25 mouse cellular contexts compared by ENCODE assay signal in genomic region chr10:92097562-92097961, GRCm38 (mm10).
DNase-seq lines count a peak whose midpoint lies in the region; ATAC-seq lines count a peak whose summit lies in the region.
"Had no signal": no experiment of that assay in that cellular context is flagged by ENCODE, and none has a peak within 500 bp of the region (broad histone marks: within the 10 kb centered on the region; RNA-seq: fewer than 3 reads in every experiment).

No protein-coding gene starts in this region.

- no peak overlapping the region for H3K27ac ChIP-seq in midbrain, embryonic 11.5 days (ENCODE audit: low read depth, low read length)
- no peak overlapping the region for H3K27ac ChIP-seq in midbrain, embryonic 10.5 days (replicated peaks)
- H3K27ac ChIP-seq in forebrain, embryonic 14.5 days (ENCODE audit: low read depth, low read length), result no peak overlapping the region
- H3K27ac ChIP-seq in midbrain, embryonic 15.5 days, result peak overlapping the region; percentile 11; the same call in 1 of the 2 replicates
- H3K27ac ChIP-seq: embryonic facial prominence, embryonic 12.5 days; kidney, postnatal 0 days; limb, embryonic 12.5 days; liver, embryonic 15.5 days had no signal

- H3K4me3 ChIP-seq in midbrain, embryonic 11.5 days (ENCODE audit: low read depth, low read length), result no peak overlapping the region
- H3K4me3 ChIP-seq in midbrain, embryonic 10.5 days, result no peak overlapping the region
- no peak overlapping the region for H3K4me3 ChIP-seq in forebrain, embryonic 14.5 days (ENCODE audit: low read depth, low read length)
- no peak overlapping the region for H3K4me3 ChIP-seq in midbrain, embryonic 15.5 days
- H3K4me3 ChIP-seq: embryonic facial prominence, embryonic 12.5 days; limb, embryonic 12.5 days; liver, embryonic 15.5 days had no signal

- WGBS in midbrain, embryonic 11.5 days, result 22% methylated on average over 6 of the region's 7 CpGs
- 23% methylated on average over 7 of the region's 7 CpGs for WGBS in midbrain, embryonic 10.5 days
- WGBS in forebrain, embryonic 14.5 days, result 2% methylated on average over 6 of the region's 7 CpGs
- WGBS in midbrain, embryonic 15.5 days, result 14% methylated on average over 7 of the region's 7 CpGs

- H3K9me3 ChIP-seq in midbrain, embryonic 11.5 days (ENCODE audit: control insufficient read depth, low read length), result no peaks in the 10 kb centered on the region
- no peaks in the 10 kb centered on the region for H3K9me3 ChIP-seq in midbrain, embryonic 10.5 days (replicated peaks)
- no peaks in the 10 kb centered on the region for H3K9me3 ChIP-seq in forebrain, embryonic 14.5 days (replicated peaks; ENCODE audit: control insufficient read depth, low read length)
- H3K9me3 ChIP-seq in midbrain, embryonic 15.5 days, result no peaks in the 10 kb centered on the region
- H3K9me3 ChIP-seq: embryonic facial prominence, embryonic 12.5 days; limb, embryonic 12.5 days; liver, embryonic 15.5 days had no signal

- H3K36me3 ChIP-seq in midbrain, embryonic 11.5 days (ENCODE audit: control insufficient read depth, insufficient read depth, low read length), result no peaks in the 10 kb centered on the region; the same call in 1 of the 2 replicates
- peaks cover 25% of the 10 kb centered on the region for H3K36me3 ChIP-seq in midbrain, embryonic 10.5 days
- 0 out of 2 replicates have a peak, but pooled peaks cover 2% of the 10 kb centered on the region for H3K36me3 ChIP-seq in forebrain, embryonic 14.5 days (ENCODE audit: control insufficient read depth, insufficient read depth, low read length)
- H3K36me3 ChIP-seq in midbrain, embryonic 15.5 days (replicated peaks), result 0 out of 2 replicates have a peak, but pooled peaks cover 7% of the 10 kb centered on the region
- H3K36me3 ChIP-seq: embryonic facial prominence, embryonic 12.5 days; limb, embryonic 12.5 days; liver, embryonic 15.5 days had no signal

- no peak overlapping the region for H3K4me2 ChIP-seq in midbrain, embryonic 11.5 days
- H3K4me2 ChIP-seq in forebrain, embryonic 14.5 days (ENCODE audit: low read length), result no peak overlapping the region
- H3K4me2 ChIP-seq in midbrain, embryonic 15.5 days, result no peak overlapping the region
- H3K4me2 ChIP-seq: embryonic facial prominence, embryonic 12.5 days; limb, embryonic 12.5 days; liver, embryonic 15.5 days; lung, embryonic 14.5 days had no signal

- DNase-seq in midbrain, embryonic 11.5 days (ENCODE audit: low spot score, missing footprints), result no peak
- DNase-seq in midbrain, embryonic 10.5 days (ENCODE audit: low spot score), result no peak
- DNase-seq in NIH3T3 (ENCODE audit: low read depth), result peak; percentile 42
- no peak for DNase-seq in forebrain, embryonic 14.5 days (ENCODE audit: low spot score)
- no peak for DNase-seq in gastrocnemius, postnatal 10 days
- no peak for DNase-seq in right cerebral cortex, postnatal 25 days
- DNase-seq: adrenal gland, adult 2 months; cerebellum, adult 11 months; cerebellum, adult 9-10 months; cerebellum, postnatal 36 days; embryo, embryonic 11 days; gastrocnemius, postnatal 14 days; heart, postnatal 14 days; kidney, adult 2 months; kidney, postnatal 4 days; lung, embryonic 14.5 days; thymus, postnatal 4 days had no signal

- peak; percentile 49; the same call in 1 of the 2 replicates for ATAC-seq in midbrain, embryonic 11.5 days (ENCODE audit: low FRiP score)
- ATAC-seq in forebrain, embryonic 14.5 days, result peak; percentile 49
- no peak; the same call in 1 of the 2 replicates for ATAC-seq in midbrain, embryonic 15.5 days (replicated peaks)
- ATAC-seq: activated CD4-positive, CD25-positive, alpha-beta regulatory T cell, adult 4 months; CD4-positive, CD25-positive, alpha-beta regulatory T cell, adult 4 months; hindbrain, embryonic 16.5 days had no signal

- H3K27me3 ChIP-seq in midbrain, embryonic 11.5 days (ENCODE audit: control insufficient read depth, insufficient read depth, low read length), result no peaks in the 10 kb centered on the region
- H3K27me3 ChIP-seq in midbrain, embryonic 10.5 days (ENCODE audit: low read depth, poor library complexity, severe bottlenecking), result peaks cover 10% of the 10 kb centered on the region; the same call in 1 of the 2 replicates
- no peaks in the 10 kb centered on the region for H3K27me3 ChIP-seq in forebrain, embryonic 14.5 days (replicated peaks; ENCODE audit: control insufficient read depth, insufficient read depth, low read length)
- no peaks in the 10 kb centered on the region for H3K27me3 ChIP-seq in midbrain, embryonic 15.5 days (replicated peaks)
- H3K27me3 ChIP-seq: embryonic facial prominence, embryonic 12.5 days; limb, embryonic 12.5 days; liver, embryonic 15.5 days had no signal

- H3K4me1 ChIP-seq in midbrain, embryonic 11.5 days (ENCODE audit: control insufficient read depth, insufficient read depth, low read length), result peaks cover 6% of the 10 kb centered on the region; the same call in 1 of the 2 replicates
- peaks cover 75% of the 10 kb centered on the region for H3K4me1 ChIP-seq in midbrain, embryonic 10.5 days
- peaks cover 12% of the 10 kb centered on the region for H3K4me1 ChIP-seq in forebrain, embryonic 14.5 days (ENCODE audit: control insufficient read depth, insufficient read depth, low read length)
- peaks cover 33% of the 10 kb centered on the region for H3K4me1 ChIP-seq in midbrain, embryonic 15.5 days
- H3K4me1 ChIP-seq: embryonic facial prominence, embryonic 12.5 days; limb, embryonic 12.5 days; liver, embryonic 15.5 days had no signal

- no peak overlapping the region for H3K9ac ChIP-seq in midbrain, embryonic 11.5 days (ENCODE audit: low read length)
- no peak overlapping the region for H3K9ac ChIP-seq in forebrain, embryonic 14.5 days (ENCODE audit: low read length)
- no peak overlapping the region for H3K9ac ChIP-seq in midbrain, embryonic 15.5 days
- H3K9ac ChIP-seq: embryonic facial prominence, embryonic 12.5 days; limb, embryonic 12.5 days; liver, embryonic 15.5 days; lung, embryonic 14.5 days had no signal
